Mouse (Mus musculus) neural tube, embryonic 14.5 days (tissue): Measurements from ENCODE around the gene Tpst2. TPM values are rescaled to one million over a fixed set of nuclear protein-coding genes. Genes with fewer than 3 reads are reported as not detected.

Experiments
- ATAC-seq: fragments of 200-750 bp; cut with Nextera tagmentation; 2 replicates; pipeline ENCODE4 v1.8.0; 2017; ENCODE audit warnings: low read depth, mild to moderate bottlenecking, moderate TSS enrichment, moderate library complexity
- H3K27ac ChIP-seq: fragments of 300-500 bp; sonication (generic); 2 replicates; pipeline ENCODE4 v1.5.1; 2014; ENCODE audit warnings: low read depth, mild to moderate bottlenecking, control low read depth, low read length, moderate library complexity, mixed read lengths
- H3K27me3 ChIP-seq: fragments of 300-500 bp; sonication (generic); 2 replicates; pipeline ENCODE4 v1.6.1; 2014; ENCODE audit warnings: low read length; ENCODE audit not compliant: control insufficient read depth, insufficient read depth
- H3K36me3 ChIP-seq: fragments of 300-500 bp; sonication (generic); 2 replicates; pipeline ENCODE4 v1.6.1; 2014; ENCODE audit warnings: low read length, mixed read lengths; ENCODE audit not compliant: control insufficient read depth, insufficient read depth
- H3K4me1 ChIP-seq: fragments of 300-500 bp; sonication (generic); 2 replicates; pipeline ENCODE4 v1.6.1; 2014; ENCODE audit warnings: low read length; ENCODE audit not compliant: control insufficient read depth, insufficient read depth
- H3K4me2 ChIP-seq: fragments of 300-500 bp; sonication (generic); 2 replicates; pipeline ENCODE4 v1.6.1; 2014; ENCODE audit warnings: mild to moderate bottlenecking, low read depth, low read length, control low read depth
- H3K4me3 ChIP-seq: fragments of 300-500 bp; sonication (generic); 2 replicates; pipeline ENCODE4 v1.5.1; 2014; ENCODE audit warnings: low read depth, low read length, control low read depth, mixed read lengths
- H3K9ac ChIP-seq: fragments of 300-500 bp; sonication (generic); replicated peaks from 2 replicates; pipeline ENCODE4 v1.6.1; 2014; ENCODE audit warnings: low read depth, mild to moderate bottlenecking, control low read depth, low read length, mixed read lengths
- H3K9me3 ChIP-seq: fragments of 300-500 bp; sonication (generic); 2 replicates; pipeline ENCODE4 v1.6.1; 2016; ENCODE audit warnings: low read length; ENCODE audit not compliant: control insufficient read depth
- WGBS: fragments of 180-500 bp; shearing (Covaris S2); extraction: QIAGEN DNeasy Blood & Tissue Kit; methylation state at CpG from one replicate; pipeline ENCODE4 v1.1.7; 2014; 5-methylcytosine and 5-hydroxymethylcytosine counted together
- polyA plus RNA-seq: library from polyadenylated mRNA; unstranded; fragments of >200 nt; fragmentation: Nextera tagmentation; extraction: Ambion mirVana; gene quantifications from 2 replicates; pipeline ENCODE4 v1.2.1, GENCODE M21; 2014

Gene Tpst2
- polyA plus RNA-seq, 1 experiment from 2014 or later, result 27.1 TPM

DNA sequence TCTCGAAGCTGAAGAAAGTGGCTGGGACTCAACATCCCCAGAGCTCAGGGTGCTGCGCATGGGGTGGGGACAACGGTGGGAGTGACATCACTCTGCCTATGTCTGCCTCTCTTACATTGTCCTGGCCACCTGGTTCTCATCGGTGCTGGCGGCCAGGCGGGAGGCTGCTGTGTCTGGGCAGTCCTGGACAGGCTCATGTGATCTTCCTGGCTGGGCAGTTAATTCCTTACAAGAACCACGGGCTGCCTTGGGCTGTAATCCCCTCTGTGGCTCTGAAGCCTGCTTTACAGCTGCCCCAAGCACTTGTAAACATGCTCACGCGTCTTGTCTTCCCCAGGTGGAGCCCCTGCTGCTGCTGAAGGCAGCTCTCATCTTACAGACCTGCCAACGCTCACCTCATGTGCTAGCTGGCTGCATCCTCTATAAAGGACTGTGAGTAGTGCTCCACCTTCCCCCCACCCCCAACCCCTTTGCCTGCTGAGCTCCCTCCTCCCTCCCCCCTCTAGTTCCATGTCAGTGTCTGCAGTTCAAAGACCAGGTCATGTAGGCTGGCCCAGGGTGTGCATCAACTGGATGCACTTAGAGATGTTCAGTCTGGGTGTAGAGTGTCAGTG, 87.8 kb downstream of the Tpst2 start:
- Histone ChIP-seq H3K9ac (no peak overlapping the region), H3K4me1 (peaks cover 2% of the 10 kb centered on the region; the same call in 1 of the 2 replicates), H3K36me3 (peaks cover 21% of the 10 kb centered on the region), H3K27ac (no peak overlapping the region), H3K27me3 (no peaks in the 10 kb centered on the region), H3K9me3 (no peaks in the 10 kb centered on the region), H3K4me3 (no peak overlapping the region), H3K4me2 (no peak overlapping the region)
- no peak for ATAC-seq
- 67% methylated on average over 10 of the region's 10 CpGs for WGBS

Other genes with a start within 250 kb of the Tpst2 start
- gene Cryba4, start 24.2 kb upstream of the Tpst2 start, polyA plus RNA-seq, result 0.79 and 2.7 TPM in 2 replicates
- gene Crybb1, start 20.9 kb upstream of the Tpst2 start, polyA plus RNA-seq, result 3.4 and 4.5 TPM in 2 replicates
- gene Tfip11, start 49.7 kb downstream of the Tpst2 start, polyA plus RNA-seq, result 19.6 and 24.7 TPM in 2 replicates
- 61.6 and 71.9 TPM in 2 replicates for gene Srrd, start 66.3 kb downstream of the Tpst2 start, polyA plus RNA-seq
- gene Hps4, start 66.4 kb downstream of the Tpst2 start, polyA plus RNA-seq, result 37.5 and 42.9 TPM in 2 replicates
- 0.12 and 0.44 TPM in 2 replicates for gene Gm6583, start 79.3 kb downstream of the Tpst2 start, polyA plus RNA-seq
- gene Asphd2, start 118.2 kb downstream of the Tpst2 start, polyA plus RNA-seq, result 49.5 and 58.7 TPM in 2 replicates
- gene Gm6588, start 172.7 kb downstream of the Tpst2 start, polyA plus RNA-seq, result 0.37 and 0.71 TPM in 2 replicates